Mouse (Mus musculus) liver, postnatal 0 days (tissue): ENCODE data around the gene Timp2.

ENCODE experiments used
- CTCF ChIP-seq: sonication (generic); IDR thresholded peaks from 2 replicates; pipeline ENCODE4 v1.5.1; 2016; ENCODE audit warnings: antibody characterized with exemption, low read depth
- EP300 ChIP-seq: IDR thresholded peaks from 2 replicates; pipeline ENCODE4 v1.6.1; 2016; ENCODE audit warnings: antibody characterized with exemption, low read depth, mild to moderate bottlenecking

GRCm38 (mm10) chr11:118394538-118394937 lies 39.0 kb upstream of the Timp2 start:
- no peak for TF ChIP-seq CTCF
- no peak for TF ChIP-seq EP300
